Comparison of ENCODE assay signal across 10 mouse cellular contexts in the genomic region with DNA sequence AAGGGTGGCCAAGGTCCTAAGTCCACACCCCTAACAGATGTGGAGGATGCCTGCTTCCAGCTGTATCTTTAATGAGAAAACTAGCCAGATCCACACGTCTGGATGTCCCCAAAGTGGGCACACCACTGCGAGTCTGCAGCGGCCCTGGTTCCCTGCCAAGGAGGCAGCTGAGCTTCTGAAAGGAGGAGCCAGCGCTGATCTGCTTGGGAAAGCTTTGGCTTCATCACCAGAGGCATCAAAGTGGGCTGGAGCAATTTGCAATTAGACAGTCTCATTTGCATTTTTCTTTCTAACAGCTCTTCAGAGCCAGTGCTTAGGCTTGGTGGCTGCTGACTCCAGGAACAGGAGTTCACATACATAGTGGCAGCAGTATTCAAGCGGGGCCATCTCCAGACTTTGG. TPM values are rescaled to one million over a fixed set of nuclear protein-coding genes. Genes with fewer than 3 reads are reported as not detected.
DNase-seq lines count a peak whose midpoint lies in the region; ATAC-seq and TF ChIP-seq lines count a peak whose summit lies in the region.
"Had no signal": no experiment of that assay in that cellular context is flagged by ENCODE, and none has a peak within 500 bp of the region (broad histone marks: within the 10 kb centered on the region; RNA-seq: fewer than 3 reads in every experiment).

No protein-coding gene starts in this region.

- intact Hi-C loops in heart, postnatal 14 days (cut with DNase I), result no loop called here
- intact Hi-C loops in heart, postnatal 25 days (cut with DNase I), result no loop called here

- DNase-seq in heart, postnatal 14 days, result peak; percentile 7 to 31
- no peak for DNase-seq in heart, postnatal 25 days (ENCODE audit: low spot score)
- DNase-seq in layer of hippocampus, adult 8-10 months (ENCODE audit: low spot score in 2 of 2), result peak; percentile 38 to 52
- DNase-seq in urinary bladder, adult 18-20 months (ENCODE audit: low spot score in 2 of 2), result no peak
- no peak for DNase-seq in kidney, adult 9 months
- DNase-seq in liver, postnatal 0 days, result no peak

- no peak overlapping the region for H3K4me2 ChIP-seq in forebrain, embryonic 15.5 days (replicated peaks)
- H3K4me2 ChIP-seq in neural tube, embryonic 15.5 days, result no peak overlapping the region
- H3K4me2 ChIP-seq in liver, postnatal 0 days (ENCODE audit: low read depth, low read length), result no peak overlapping the region

- no peak overlapping the region for H3K9ac ChIP-seq in forebrain, embryonic 15.5 days (replicated peaks)
- no peak overlapping the region for H3K9ac ChIP-seq in neural tube, embryonic 15.5 days (replicated peaks)
- no peak overlapping the region for H3K9ac ChIP-seq in liver, postnatal 0 days (replicated peaks)

- H3K9me3 ChIP-seq in forebrain, embryonic 15.5 days, result no peaks in the 10 kb centered on the region
- H3K9me3 ChIP-seq in neural tube, embryonic 15.5 days (replicated peaks), result no peaks in the 10 kb centered on the region
- H3K9me3 ChIP-seq in liver, postnatal 0 days (ENCODE audit: low read length), result no peaks in the 10 kb centered on the region

- peak; percentile 96 for ATAC-seq in forebrain, embryonic 15.5 days (replicated peaks)
- ATAC-seq in neural tube, embryonic 15.5 days (ENCODE audit: low FRiP score), result peak; percentile 69; the same call in 1 of the 2 replicates
- no peak for ATAC-seq in liver, postnatal 0 days

- peaks cover 27% of the 10 kb centered on the region for H3K4me1 ChIP-seq in forebrain, embryonic 15.5 days
- peaks cover 24% of the 10 kb centered on the region for H3K4me1 ChIP-seq in neural tube, embryonic 15.5 days
- H3K4me1 ChIP-seq in liver, postnatal 0 days (ENCODE audit: insufficient read depth), result no peaks in the 10 kb centered on the region

- H3K4me3 ChIP-seq in forebrain, embryonic 15.5 days, result no peak overlapping the region
- no peak overlapping the region for H3K4me3 ChIP-seq in neural tube, embryonic 15.5 days (replicated peaks)
- no peak overlapping the region for H3K4me3 ChIP-seq in liver, postnatal 0 days (ENCODE audit: low read depth, low read length)
- H3K4me3 ChIP-seq: myocyte had no signal

- TF ChIP-seq CTCF in liver, postnatal 0 days (IDR thresholded peaks at IDR 0.05; ENCODE audit: low read depth), result no peak

- TF ChIP-seq EP300 in liver, postnatal 0 days (IDR thresholded peaks at IDR 0.05; ENCODE audit: low read depth), result no peak

- WGBS in forebrain, embryonic 15.5 days, result 24% methylated on average over 5 of the region's 5 CpGs
- WGBS in neural tube, embryonic 15.5 days, result 41% methylated on average over 5 of the region's 5 CpGs
- 56% methylated on average over 5 of the region's 5 CpGs for WGBS in liver, postnatal 0 days (ENCODE audit: insufficient replicate concordance)

- H3K36me3 ChIP-seq in forebrain, embryonic 15.5 days, result no peaks in the 10 kb centered on the region
- H3K36me3 ChIP-seq in neural tube, embryonic 15.5 days, result no peaks in the 10 kb centered on the region
- H3K36me3 ChIP-seq in liver, postnatal 0 days (replicated peaks; ENCODE audit: insufficient read depth, low read length), result no peaks in the 10 kb centered on the region

- peak overlapping the region; percentile 54; the same call in 1 of the 2 replicates for H3K27ac ChIP-seq in forebrain, embryonic 15.5 days (replicated peaks)
- peak overlapping the region; percentile 58 for H3K27ac ChIP-seq in neural tube, embryonic 15.5 days (replicated peaks)
- H3K27ac ChIP-seq in liver, postnatal 0 days (ENCODE audit: low read depth), result no peak overlapping the region

- no peaks in the 10 kb centered on the region for H3K27me3 ChIP-seq in forebrain, embryonic 15.5 days
- H3K27me3 ChIP-seq in neural tube, embryonic 15.5 days (replicated peaks), result no peaks in the 10 kb centered on the region
- no peaks in the 10 kb centered on the region for H3K27me3 ChIP-seq in liver, postnatal 0 days (ENCODE audit: insufficient read depth, low read length)

RNA-seq across cellular contexts. Expression of a gene that starts 37.3 kb away (rescaled TPM):
- total RNA-seq in heart, postnatal 14 days (2021), result 1 to 10 TPM; 4.3 to 4.7 TPM
- total RNA-seq in heart, postnatal 25 days (2021), result 1 to 10 TPM; 4.5 to 4.8 TPM
- 1.5 and 2.3 TPM in 2 replicates for polyA plus RNA-seq in forebrain, embryonic 15.5 days (2015; fragmentation: Nextera tagmentation; extraction: Ambion mirVana)
- 10 to 100 TPM; 45.8 to 63.9 (median 55.6) TPM for total RNA-seq in layer of hippocampus, adult 8-10 months (2022)
- polyA plus RNA-seq in neural tube, embryonic 15.5 days (2015; fragmentation: Nextera tagmentation; extraction: Ambion mirVana), result 8.5 and 10.0 TPM in 2 replicates
- 0.09 TPM in 1 of 2 replicates, not detected in the other for polyA plus RNA-seq in liver, postnatal 0 days (2015; fragmentation: Nextera tagmentation; extraction: Ambion mirVana)
- total RNA-seq: hematopoietic stem cell, adult 5-6 weeks had no signal

Comparison
In these comparisons a context has a peak if more than half of its experiments do, and no peak if none do; other contexts are left out.
1. DNase-seq: peak in heart, postnatal 14 days (2 of 2) and layer of hippocampus, adult 8-10 months (2 of 2); none in heart, postnatal 25 days (single experiment), urinary bladder, adult 18-20 months (0 of 2), kidney, adult 9 months (single experiment) and liver, postnatal 0 days (single experiment).
2. RNA of a gene that starts 37.3 kb away (total RNA-seq): 45.8 to 63.9 TPM in layer of hippocampus, adult 8-10 months; 4.5 to 4.8 TPM in heart, postnatal 25 days and 4.3 to 4.7 TPM in heart, postnatal 14 days; every median in the first group is over 4 times any median in the second.